Mouse (Mus musculus): ENCODE measurements around the gene Akap13.

Gene Akap13

DNA sequence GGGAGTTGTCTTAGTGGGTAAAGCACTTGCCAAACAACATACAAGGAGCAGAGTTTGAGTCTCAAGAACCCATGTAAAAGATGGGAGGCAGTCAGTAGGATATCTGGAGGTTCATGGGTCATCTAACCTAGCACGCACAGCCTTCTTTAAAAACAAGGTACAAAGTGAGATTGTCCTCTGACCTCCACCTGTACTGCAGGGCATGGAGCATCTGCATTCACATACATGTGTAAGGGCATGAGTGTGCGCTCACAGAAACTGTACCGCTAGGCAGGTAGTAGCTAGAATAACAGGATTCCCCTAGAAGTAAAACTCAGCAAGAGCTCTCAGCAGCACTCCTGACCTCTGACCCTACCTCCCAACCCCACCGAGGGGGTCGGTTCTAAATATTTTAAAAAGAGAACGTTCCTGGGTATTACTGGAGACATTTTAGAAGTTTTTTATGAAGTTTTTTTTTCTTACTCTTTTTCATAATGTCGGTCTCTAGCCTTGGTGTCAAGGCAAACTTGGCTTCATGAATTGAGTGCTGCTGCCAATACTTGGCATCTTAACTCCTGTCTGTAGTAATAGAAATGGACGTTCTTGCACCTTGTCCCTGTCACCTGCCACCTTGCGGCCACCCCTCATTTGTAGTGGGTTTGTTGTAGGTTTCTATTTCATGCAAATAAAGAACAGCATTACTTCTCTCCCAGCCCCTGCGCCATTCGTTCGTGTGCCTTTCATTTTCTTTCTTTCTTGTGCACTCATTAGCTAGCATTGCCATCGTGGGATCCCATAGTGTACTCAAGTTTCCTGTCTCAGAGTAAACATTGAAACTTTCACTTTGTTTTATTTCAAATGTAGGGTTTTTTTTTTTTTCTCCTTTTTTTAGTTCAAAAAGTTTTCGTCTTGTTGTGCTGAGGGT lies 61.6 kb downstream of the Akap13 start:
- DNase-seq (ENCODE audit: low spot score): no peak

DNA sequence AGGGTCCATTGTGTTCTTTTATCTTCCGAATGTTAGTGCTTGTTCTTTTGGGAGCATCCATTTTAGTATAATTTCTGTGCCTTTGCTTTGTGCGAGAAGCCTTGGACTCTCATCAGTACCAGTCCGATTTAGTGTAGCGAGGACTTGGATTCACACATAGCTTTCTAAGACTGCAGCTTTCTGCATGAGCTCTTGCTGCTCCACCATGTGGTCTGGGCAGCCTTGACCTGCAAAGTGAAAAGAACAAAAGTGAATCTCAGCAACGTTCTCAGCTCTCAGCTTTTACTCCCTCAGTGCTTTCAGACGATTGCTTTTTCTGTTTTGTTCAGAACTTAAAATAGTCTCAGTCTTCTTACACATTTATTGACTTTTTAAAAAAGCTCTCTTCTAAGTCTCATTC lies 65.2 kb downstream of the Akap13 start:
- DNase-seq (ENCODE audit: low spot score): no peak

DNA sequence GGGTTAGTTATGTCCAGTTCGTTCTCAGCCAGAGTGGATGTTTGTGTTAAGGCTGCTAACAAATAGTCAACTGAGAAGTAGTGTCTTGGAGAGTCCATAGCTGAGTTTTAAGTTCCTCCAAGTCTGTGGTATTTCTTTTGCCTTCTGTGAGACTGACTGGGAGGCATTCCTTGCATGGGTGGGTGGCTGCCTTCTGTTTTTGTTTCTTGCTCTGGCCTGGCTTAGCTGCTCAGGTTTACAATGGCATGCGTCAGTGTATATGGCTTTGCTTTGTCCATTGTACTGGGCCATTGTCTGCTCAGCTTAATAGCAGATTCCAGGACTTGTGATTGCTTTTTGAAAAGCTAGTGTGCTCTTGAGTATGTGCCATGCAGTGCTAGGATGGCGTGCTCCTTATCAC lies 65.9 kb downstream of the Akap13 start:
- DNase-seq (ENCODE audit: low spot score): no peak

DNA sequence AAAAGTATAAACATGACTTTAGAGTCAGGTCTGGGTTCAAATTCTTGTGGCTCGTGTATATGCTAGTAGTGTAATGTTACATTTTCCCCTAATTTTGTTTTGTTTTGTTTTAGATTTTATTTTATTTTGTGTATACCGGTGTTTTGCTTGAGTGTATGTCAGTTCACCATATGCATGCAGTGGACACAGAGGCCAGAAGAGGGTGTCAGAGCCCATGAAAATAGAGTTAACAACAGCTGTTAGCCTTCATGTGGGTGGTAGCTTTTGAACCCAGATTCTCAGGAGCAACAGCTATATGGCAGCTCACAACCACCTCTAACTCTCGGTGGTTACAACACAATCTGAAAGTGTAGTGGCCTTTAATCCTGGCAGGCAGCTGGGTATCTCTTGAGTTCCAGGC lies 66.9 kb downstream of the Akap13 start:
- DNase-seq (ENCODE audit: low spot score): no peak

DNA sequence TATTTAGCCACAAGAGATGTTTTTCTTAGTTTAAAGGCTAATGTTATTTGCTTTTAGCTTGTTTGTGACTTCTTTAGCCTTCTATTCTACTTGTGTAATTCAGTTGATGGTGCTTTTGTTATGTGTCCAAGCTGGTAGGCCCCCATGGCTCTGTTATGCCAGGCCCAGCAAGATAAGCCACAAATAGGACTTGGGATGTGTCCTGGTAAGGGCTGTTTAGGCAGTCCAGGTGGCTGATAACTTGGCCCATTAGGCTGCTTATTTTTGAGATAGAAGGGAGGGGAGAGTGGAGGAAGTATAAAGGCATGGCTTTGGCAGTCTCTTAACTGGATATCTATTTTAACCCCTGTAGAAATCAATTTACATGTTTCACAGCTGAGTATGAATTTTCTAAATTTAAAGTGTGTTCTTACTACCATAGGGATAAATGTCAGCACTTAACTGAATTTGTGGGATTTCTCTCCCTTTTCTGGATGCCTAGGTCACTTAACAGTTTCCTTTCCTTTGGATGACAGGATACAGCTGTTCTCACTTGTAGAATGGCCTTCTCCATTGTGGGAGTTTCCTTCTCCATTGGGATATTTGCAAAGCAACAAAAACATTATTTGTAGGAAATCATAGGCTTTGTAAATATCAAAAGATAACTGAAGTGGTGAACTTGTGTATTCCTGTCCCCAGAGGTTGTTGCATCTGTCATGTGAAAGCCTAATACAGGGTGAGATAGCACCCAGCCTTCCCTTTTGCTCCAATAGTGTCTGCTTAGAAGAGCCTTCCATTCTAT lies 69.6 kb downstream of the Akap13 start:
- DNase-seq (ENCODE audit: low spot score): no peak

GRCm38 (mm10) chr7:75525716-75526401 lies 70.5 kb downstream of the Akap13 start:
- no peak for DNase-seq (ENCODE audit: low spot score)

DNA sequence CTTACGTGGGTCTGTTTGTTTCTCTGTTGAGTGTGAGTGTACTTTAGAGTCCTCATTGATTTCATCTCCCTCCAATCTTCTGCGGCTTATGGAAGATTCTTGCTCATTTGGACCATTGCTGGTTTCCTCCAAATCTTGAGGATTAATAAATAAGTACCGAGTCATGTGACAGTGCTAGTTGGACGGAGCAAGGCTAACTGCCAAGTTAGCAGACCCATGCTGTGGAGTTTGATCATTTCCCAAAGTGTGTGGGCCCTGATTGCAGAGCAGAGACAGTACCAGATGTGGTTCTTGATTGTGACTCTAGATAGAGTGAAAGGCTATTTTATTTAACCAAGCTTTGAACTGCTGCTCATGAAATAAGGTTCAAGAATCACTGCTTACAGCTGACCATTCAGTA lies 73.4 kb downstream of the Akap13 start:
- no peak for DNase-seq (ENCODE audit: low spot score)

DNA sequence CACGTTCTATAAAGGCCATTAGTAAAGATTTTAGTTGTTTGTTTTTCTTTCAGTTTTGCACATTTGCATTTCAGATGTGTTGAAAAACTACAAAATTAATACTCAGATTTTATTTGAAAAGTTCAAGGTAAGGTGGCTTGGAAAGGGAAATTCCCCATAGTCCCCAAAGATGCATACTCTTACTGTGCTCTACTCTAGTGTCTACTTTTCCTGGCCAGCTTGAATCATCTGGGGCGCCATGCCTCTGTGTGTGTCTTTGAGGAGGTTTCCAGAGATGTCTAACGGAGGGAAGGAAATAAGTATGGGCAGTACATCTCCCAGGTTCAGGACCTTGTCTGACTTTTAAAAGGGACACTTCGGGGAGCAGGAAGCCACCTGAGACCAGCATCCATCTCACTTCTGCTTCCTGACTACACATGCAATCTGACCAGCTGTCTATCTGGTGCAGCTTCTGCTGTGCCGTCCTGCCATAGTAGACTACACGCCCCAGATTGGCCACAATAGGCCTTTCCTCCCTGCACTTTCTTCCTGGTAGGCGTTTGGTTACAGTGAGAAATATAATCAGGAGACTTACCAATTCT lies 74.6 kb downstream of the Akap13 start:
- no peak for DNase-seq (ENCODE audit: low spot score)

DNA sequence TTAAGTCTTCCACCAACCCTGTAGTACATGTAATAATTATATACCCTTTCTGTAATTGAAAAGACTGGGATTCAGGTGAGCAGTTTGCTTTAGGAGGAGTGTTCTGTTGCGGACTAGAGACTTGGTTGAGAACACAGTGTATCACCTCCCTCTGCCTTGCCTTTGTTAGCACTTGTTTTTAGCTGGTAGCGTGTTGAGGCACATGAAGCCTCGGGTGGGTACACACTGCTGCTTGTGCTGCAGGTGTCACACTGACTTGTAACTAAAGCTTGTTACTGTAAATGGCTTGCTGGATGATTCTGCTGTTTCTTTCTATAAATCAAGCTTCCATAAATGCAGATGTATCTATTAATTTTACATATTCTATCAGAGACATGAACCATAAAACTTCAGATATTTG lies 75.3 kb downstream of the Akap13 start:
- DNase-seq (ENCODE audit: low spot score): no peak

- DNase-seq (ENCODE audit: low spot score): no peak
These were observed 77.7 kb downstream of the Akap13 start for GRCm38 (mm10) chr7:75533079-75533478.

DNA sequence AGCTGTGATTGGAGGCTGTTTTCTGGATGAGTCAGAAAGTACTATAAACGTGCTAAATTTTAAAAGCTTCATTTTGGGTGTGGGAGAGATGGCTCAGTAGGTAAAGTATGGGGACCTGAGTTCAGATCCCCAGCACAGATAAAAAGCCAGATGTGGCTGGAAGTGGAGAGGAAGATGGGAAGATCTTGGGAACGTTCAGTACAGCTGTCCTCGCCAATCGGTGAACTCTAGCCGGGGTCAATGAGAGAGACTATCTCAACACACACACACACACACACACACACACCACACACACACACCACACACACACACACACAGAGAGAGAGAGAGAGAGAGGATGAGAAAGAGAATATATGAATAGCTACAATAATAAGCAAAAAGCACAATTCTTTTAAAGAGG lies 81.0 kb downstream of the Akap13 start:
- no peak for DNase-seq (ENCODE audit: low spot score)

- DNase-seq (ENCODE audit: low spot score): no peak
These were observed 82.2 kb downstream of the Akap13 start for GRCm38 (mm10) chr7:75537567-75537966.

GRCm38 (mm10) chr7:75538513-75538912 lies 83.2 kb downstream of the Akap13 start:
- DNase-seq (ENCODE audit: low spot score): no peak

DNA sequence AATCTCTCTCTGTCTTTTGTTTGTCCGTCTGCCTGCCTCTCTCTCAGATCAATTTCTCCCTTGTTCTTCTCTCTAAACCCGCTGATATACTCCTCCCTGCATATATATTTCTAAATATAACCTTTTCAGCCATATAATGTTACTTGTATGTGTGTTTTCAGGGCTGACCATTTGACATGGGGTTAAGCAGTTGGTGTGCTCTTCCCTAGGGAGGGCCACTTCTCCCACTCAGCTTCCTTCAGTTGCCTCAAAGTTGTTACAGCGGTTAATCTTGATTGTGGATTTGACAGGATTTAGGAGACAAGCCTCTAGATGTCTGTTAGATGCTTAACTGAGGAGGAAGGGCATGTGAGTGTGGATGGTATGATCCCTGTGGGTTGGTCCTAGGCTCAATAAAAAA lies 83.8 kb downstream of the Akap13 start:
- no peak for DNase-seq (ENCODE audit: low spot score)

DNA sequence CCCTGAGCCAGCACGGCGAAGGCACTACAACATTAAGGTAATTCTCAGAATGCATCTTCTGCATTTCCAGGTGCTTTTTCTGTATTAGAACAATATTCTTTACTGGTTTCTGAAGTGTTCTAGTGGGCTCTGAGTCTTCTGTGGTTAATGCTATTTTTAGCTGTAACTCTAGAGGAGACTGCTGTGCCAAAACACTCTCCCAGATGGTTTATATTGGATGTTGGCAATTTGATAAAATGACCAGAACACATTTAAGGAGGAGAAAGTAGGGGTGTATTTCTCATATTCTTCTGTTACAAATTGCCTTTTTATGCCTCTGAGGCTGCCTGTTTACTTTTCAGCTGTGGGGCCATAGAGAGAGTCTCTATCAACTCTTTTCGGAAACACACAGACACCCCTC lies 94.5 kb downstream of the Akap13 start:
- no peak for DNase-seq (ENCODE audit: low spot score)

GRCm38 (mm10) chr7:75550791-75551336 lies 95.5 kb downstream of the Akap13 start:
- DNase-seq (ENCODE audit: low spot score): no peak

DNA sequence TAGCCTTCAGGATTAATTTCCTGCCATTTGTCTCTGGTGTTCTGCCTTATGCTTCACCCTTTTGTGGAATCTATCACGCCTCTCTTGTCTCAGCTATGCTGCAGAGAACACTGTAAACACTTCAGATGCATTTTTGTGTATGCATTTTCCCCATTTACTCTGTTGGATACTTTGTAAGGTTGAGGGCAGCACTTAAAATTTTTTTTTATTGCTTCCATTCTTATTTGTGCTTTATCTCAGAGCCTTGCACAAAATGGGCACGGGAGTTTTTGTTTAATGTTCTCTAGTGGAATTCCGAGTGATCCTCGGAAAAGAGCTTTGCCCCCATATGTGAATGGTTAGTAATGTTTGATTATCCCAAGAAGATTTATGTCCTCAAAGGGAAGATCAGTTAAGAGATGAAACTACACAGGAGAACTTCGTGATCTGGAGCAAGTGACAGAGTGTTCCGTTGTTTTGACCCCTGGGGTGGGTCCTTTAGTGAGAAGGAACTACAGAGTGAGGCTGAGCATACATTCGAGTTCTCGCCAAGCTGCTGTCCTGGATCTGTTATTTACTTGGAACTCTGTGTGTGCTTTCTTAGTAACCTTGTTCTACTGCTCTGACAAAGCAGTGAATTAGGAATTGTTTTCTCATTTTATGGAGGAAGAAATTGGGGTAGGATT lies 97.8 kb downstream of the Akap13 start:
- no peak for DNase-seq (ENCODE audit: low spot score)

- DNase-seq (ENCODE audit: low spot score): no peak
These were observed 98.3 kb downstream of the Akap13 start for GRCm38 (mm10) chr7:75553667-75554045.

GRCm38 (mm10) chr7:75554065-75554464 lies 98.7 kb downstream of the Akap13 start:
- DNase-seq (ENCODE audit: low spot score): no peak

DNA sequence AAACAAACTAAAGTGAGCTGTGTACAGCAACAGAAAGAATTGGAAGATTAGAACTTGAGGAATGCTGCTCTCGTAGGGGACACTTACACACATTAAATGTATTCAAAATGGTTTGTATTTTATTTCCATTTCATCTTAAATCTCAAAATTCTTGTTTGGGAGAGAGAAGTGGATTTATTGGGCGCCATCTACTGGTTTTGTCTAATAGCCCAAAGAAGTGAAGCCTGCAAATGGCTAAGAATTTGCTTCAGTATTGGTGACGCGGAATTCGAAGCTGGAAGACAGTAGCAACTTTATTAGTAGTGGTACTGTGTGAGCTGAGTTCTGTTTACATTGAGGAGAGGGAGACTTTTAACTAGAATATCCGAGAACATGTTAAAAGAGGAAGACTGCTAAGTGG lies 100.6 kb downstream of the Akap13 start:
- no peak for DNase-seq (ENCODE audit: low spot score)

DNA sequence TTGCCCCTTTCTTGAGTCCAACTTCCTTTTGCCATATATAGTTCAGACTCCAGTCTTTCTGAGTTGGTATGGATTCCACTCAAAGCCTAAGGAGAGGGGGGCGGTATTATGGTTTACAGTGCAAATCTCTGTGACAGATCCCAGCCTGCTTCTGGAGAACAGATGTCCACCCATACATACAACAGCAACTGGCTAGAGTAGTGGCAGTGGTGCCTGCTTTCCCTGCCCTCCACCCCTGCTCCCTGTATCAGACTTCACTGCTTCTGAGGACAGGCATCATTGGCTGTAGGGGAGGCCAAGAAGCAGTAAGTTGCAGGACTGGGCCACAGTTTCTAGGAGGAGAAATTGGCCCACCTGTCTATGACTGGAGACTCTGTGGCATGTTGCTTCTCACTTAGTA lies 102.9 kb downstream of the Akap13 start:
- DNase-seq (ENCODE audit: low spot score): no peak

- DNase-seq (ENCODE audit: low spot score): no peak
These were observed 103.8 kb downstream of the Akap13 start for GRCm38 (mm10) chr7:75559119-75559518.

All from urinary bladder, postnatal 25 days (tissue).